Mouse (Mus musculus) megakaryocyte, embryonic 14.5 days (primary cell): ENCODE data around the gene Dapl1.

Experiments
- FLI1 ChIP-seq: IDR thresholded peaks from 2 replicates; pipeline ENCODE4 v1.6.1; 2012; ENCODE audit warnings: low read length, inconsistent platforms, mixed read lengths
- GATA1 ChIP-seq: IDR thresholded peaks from 3 replicates; pipeline ENCODE4 v1.6.1; 2012; ENCODE audit warnings: mixed read lengths, low read length, inconsistent platforms, borderline replicate concordance

- TF ChIP-seq GATA1 (no peak), FLI1 (no peak)
Measured at GRCm38 (mm10) chr2:59451675-59452074, 32.8 kb upstream of the Dapl1 start.
